Mouse (Mus musculus) heart, adult 2 months (tissue): ENCODE data around the gene Lrr1. TPM values are rescaled to one million over a fixed set of nuclear protein-coding genes. Genes with fewer than 3 reads are reported as not detected.
A peak's percentile ranks its signal among the peaks of the same experiment; 100 is the strongest.

ENCODE experiments used
- DNase-seq, 2 experiments: peaks; one replicate each; pipeline ENCODE4 v3.0.0; 2021
- H3K27ac ChIP-seq: fragments of 200-600 bp; 2 replicates; pipeline ENCODE4 v1.8.1; 2022
- H3K27me3 ChIP-seq: fragments of 200-500 bp; 2 replicates; pipeline ENCODE4 v1.6.1; 2012; ENCODE audit warnings: mild to moderate bottlenecking, low read length, inconsistent platforms, mixed read lengths; ENCODE audit not compliant: control insufficient read depth, insufficient read depth
- H3K36me3 ChIP-seq: fragments of 200-500 bp; 2 replicates; pipeline ENCODE4 v1.6.1; 2012; ENCODE audit warnings: low read length, inconsistent platforms; ENCODE audit not compliant: control insufficient read depth, insufficient read depth
- H3K4me1 ChIP-seq: fragments of 200-500 bp; 2 replicates; pipeline ENCODE4 v1.6.1; 2011; ENCODE audit warnings: low read length; ENCODE audit not compliant: control insufficient read depth, insufficient read depth
- H3K4me3 ChIP-seq: fragments of 200-600 bp; 2 replicates; pipeline ENCODE4 v1.8.1; 2022
- H3K79me2 ChIP-seq: fragments of 200-500 bp; replicated peaks from 2 replicates; pipeline ENCODE4 v1.6.1; 2012; ENCODE audit warnings: mild to moderate bottlenecking, inconsistent platforms, low read length, moderate library complexity, mixed read lengths; ENCODE audit not compliant: control insufficient read depth, insufficient read depth
- H3K9ac ChIP-seq: fragments of 200-500 bp; 2 replicates; pipeline ENCODE4 v1.6.1; 2012; ENCODE audit warnings: low read depth, mild to moderate bottlenecking, control low read depth, inconsistent platforms, low read length, mixed read lengths
- CTCF ChIP-seq: fragments of 200-600 bp; IDR thresholded peaks from 2 replicates; pipeline ENCODE4 v1.8.1; 2022; ENCODE audit warnings: antibody characterized with exemption, mild to moderate bottlenecking, moderate library complexity
- EP300 ChIP-seq: fragments of 200-500 bp; IDR thresholded peaks from 2 replicates; pipeline ENCODE4 v1.6.1; 2011; ENCODE audit warnings: low read depth, low read length, control low read depth; ENCODE audit not compliant: insufficient read depth
- POLR2A ChIP-seq: fragments of 200-500 bp; IDR thresholded peaks from 2 replicates; pipeline ENCODE4 v1.6.1; 2011; ENCODE audit warnings: mild to moderate bottlenecking, low read depth, low read length, control low read depth; ENCODE audit not compliant: insufficient read depth
- WGBS: fragments of 180-500 bp; shearing (Covaris S2); methylation state at CpG from one replicate; pipeline ENCODE4 v1.1.7; 2018; 5-methylcytosine and 5-hydroxymethylcytosine counted together
- intact Hi-C: fragments of 180-260 bp; cut with DNase I; formaldehyde crosslinking; loops from one replicate; pipeline ENCODE4 v1.15.1; 2025
- polyA plus RNA-seq: library from polyadenylated mRNA; depleted of rRNA; stranded (reverse); fragments of >200 nt; gene quantifications from 2 replicates; pipeline ENCODE4 v1.2.3, GENCODE M21; 2012
- total RNA-seq, 2 experiments: library from RNA; stranded (reverse); gene quantifications; 2 replicates each; pipeline ENCODE4 v1.2.3; 2021

Lrr1 gene
- total and polyA plus RNA-seq, 3 experiments, result not detected

DNA sequence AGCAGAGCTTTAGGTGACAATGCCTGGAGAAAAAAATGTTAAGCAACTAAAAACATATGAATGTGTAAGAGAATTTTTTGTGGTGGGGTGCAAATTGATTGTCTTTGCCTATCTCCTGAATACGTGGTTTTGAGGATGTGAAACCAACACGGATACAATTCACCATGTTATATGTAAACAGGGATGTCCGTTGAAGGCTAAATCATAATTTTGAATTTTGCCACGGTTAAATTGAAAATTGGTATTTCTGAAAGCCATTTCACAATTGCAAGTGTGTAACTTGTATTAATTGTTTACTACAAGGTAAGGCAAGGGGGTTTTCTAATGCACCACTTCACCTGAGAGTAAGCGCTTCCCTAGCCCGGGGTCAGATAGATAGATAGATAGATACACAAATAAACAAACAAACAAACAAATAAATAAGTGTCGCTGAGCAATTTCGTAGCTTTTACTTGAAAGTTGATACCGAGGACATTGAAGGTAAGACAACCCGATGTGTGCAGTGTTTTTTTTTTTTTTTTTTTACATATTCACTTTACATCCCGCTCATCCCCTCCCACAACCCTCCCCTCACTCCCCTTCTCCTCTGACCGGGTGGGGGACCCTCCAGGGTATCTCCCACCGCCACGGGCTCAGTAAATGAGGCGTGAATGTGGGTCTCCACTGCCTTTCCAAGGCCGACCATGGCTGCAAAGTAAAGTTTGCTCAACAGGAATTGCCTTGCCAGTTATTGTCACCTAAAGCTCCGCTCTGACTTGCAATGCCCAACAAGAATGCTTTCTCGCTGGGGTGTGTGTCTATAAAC is 756 bp upstream of the Lrr1 start:
- intact Hi-C loops, result no loop called here
- DNase-seq, result no peak

GRCm38 (mm10) chr12:69171307-69171706 is 2.7 kb downstream of the Lrr1 start:
- H3K4me1 ChIP-seq, result no peaks in the 10 kb centered on the region
- WGBS, result 86% methylated on average over 2 of the region's 2 CpGs
- no peaks in the 10 kb centered on the region for H3K79me2 ChIP-seq
- TF ChIP-seq CTCF (no peak), POLR2A (no peak), EP300 (no peak)
- no peak overlapping the region for H3K9ac ChIP-seq
- no peaks in the 10 kb centered on the region for H3K27me3 ChIP-seq
- H3K27ac ChIP-seq, result no peak overlapping the region
- intact Hi-C loops, result no loop called here
- H3K4me3 ChIP-seq, result no peak overlapping the region
- H3K36me3 ChIP-seq, result no peaks in the 10 kb centered on the region
- no peak for DNase-seq

More for the DNA sequence above, 756 bp upstream of the Lrr1 start:
- no peaks in the 10 kb centered on the region for H3K4me1 ChIP-seq
- peak overlapping the region; percentile 89 for H3K4me3 ChIP-seq
- WGBS, result 8% methylated on average over 18 of the region's 18 CpGs
- H3K27ac ChIP-seq, result peak overlapping the region; percentile 98
- TF ChIP-seq EP300 (no peak), POLR2A (no peak), CTCF (no peak)
- no peaks in the 10 kb centered on the region for H3K27me3 ChIP-seq
- no peaks in the 10 kb centered on the region for H3K36me3 ChIP-seq
- H3K9ac ChIP-seq, result peak overlapping the region; percentile 76
- H3K79me2 ChIP-seq, result no peaks in the 10 kb centered on the region

- TF ChIP-seq POLR2A, result no peak
- no peak for TF ChIP-seq EP300
- no peak for TF ChIP-seq CTCF
- no peak overlapping the region for H3K4me3 ChIP-seq
- intact Hi-C loops, result no loop called here
- H3K27ac ChIP-seq, result no peak overlapping the region
- H3K79me2 ChIP-seq, result no peaks in the 10 kb centered on the region
- no peaks in the 10 kb centered on the region for H3K4me1 ChIP-seq
- DNase-seq, result no peak
- no peaks in the 10 kb centered on the region for H3K27me3 ChIP-seq
- H3K9ac ChIP-seq, result no peak overlapping the region
- WGBS, result 91% methylated on average over 3 of the region's 3 CpGs
- H3K36me3 ChIP-seq, result no peaks in the 10 kb centered on the region
Observed at GRCm38 (mm10) chr12:69175975-69176374, 7.4 kb downstream of the Lrr1 start.

- Histone ChIP-seq H3K9ac (no peak overlapping the region), H3K4me1 (no peaks in the 10 kb centered on the region), H3K4me3 (no peak overlapping the region), H3K27me3 (no peaks in the 10 kb centered on the region), H3K36me3 (peaks cover 2% of the 10 kb centered on the region), H3K27ac (no peak overlapping the region), H3K79me2 (no peaks in the 10 kb centered on the region)
- DNase-seq, result no peak
- TF ChIP-seq EP300 (no peak), POLR2A (no peak), CTCF (no peak)
- WGBS, result 92% methylated on average over 3 of the region's 3 CpGs
- intact Hi-C loops, result no loop called here
Observed at GRCm38 (mm10) chr12:69177526-69177925, 8.9 kb downstream of the Lrr1 start.

GRCm38 (mm10) chr12:69179371-69179770 is 10.8 kb downstream of the Lrr1 start:
- no peaks in the 10 kb centered on the region for H3K4me1 ChIP-seq
- H3K27me3 ChIP-seq, result no peaks in the 10 kb centered on the region
- intact Hi-C loops, result no loop called here
- 75% methylated on average over 12 of the region's 12 CpGs for WGBS
- DNase-seq, result no peak
- TF ChIP-seq EP300 (no peak), CTCF (no peak), POLR2A (no peak)
- no peak overlapping the region for H3K9ac ChIP-seq
- H3K79me2 ChIP-seq, result no peaks in the 10 kb centered on the region
- H3K27ac ChIP-seq, result no peak overlapping the region
- peaks cover 2% of the 10 kb centered on the region for H3K36me3 ChIP-seq
- no peak overlapping the region for H3K4me3 ChIP-seq

- H3K36me3 ChIP-seq, result peaks cover 11% of the 10 kb centered on the region
- no peak overlapping the region for H3K9ac ChIP-seq
- intact Hi-C loops, result no loop called here
- 90% methylated on average over 4 of the region's 4 CpGs for WGBS
- no peak overlapping the region for H3K27ac ChIP-seq
- no peak for DNase-seq
- H3K4me3 ChIP-seq, result no peak overlapping the region
- no peaks in the 10 kb centered on the region for H3K27me3 ChIP-seq
- TF ChIP-seq CTCF, result no peak
- no peak for TF ChIP-seq EP300
- no peak for TF ChIP-seq POLR2A
- H3K4me1 ChIP-seq, result peaks cover 4% of the 10 kb centered on the region
- H3K79me2 ChIP-seq, result no peaks in the 10 kb centered on the region
Observed at GRCm38 (mm10) chr12:69181800-69182199, 13.2 kb downstream of the Lrr1 start.
